Mouse (Mus musculus): ENCODE data around the gene Hao1.

GRCm38 (mm10) chr2:134544321-134545065 is 9.7 kb downstream of the Hao1 start:
- TF ChIP-seq CTCF (IDR thresholded peaks at IDR 0.05; ENCODE audit: insufficient read depth, low read depth, low read length) = no peak
- no peak for TF ChIP-seq POLR2A (IDR thresholded peaks at IDR 0.05; ENCODE audit: insufficient read depth, low read depth, low read length)

Data from olfactory bulb, adult 2 months (tissue).